Mouse (Mus musculus) retina, adult 2 months (tissue): ENCODE measurements around the gene Commd6.

Experiments used
- DNase-seq: peaks from one replicate; pipeline ENCODE4 v3.0.0-alpha.2; 2012; ENCODE audit warnings: low read depth, low spot score

Commd6 gene

GRCm38 (mm10) chr14:101640153-101640843, at the start of gene Commd6:
Commd6 (minus strand) TSS chr14:101640686.
- DNase-seq = peak; percentile 78

- DNase-seq = no peak
Measured at GRCm38 (mm10) chr14:101688406-101688805, 47.9 kb upstream of the Commd6 start.

- DNase-seq = no peak
Measured at GRCm38 (mm10) chr14:101687696-101688095, 47.2 kb upstream of the Commd6 start.

GRCm38 (mm10) chr14:101672226-101672625, 31.7 kb upstream of the Commd6 start:
- DNase-seq = no peak

- DNase-seq = no peak
Measured at GRCm38 (mm10) chr14:101668626-101669025, 28.1 kb upstream of the Commd6 start.

GRCm38 (mm10) chr14:101666536-101666935, 26.1 kb upstream of the Commd6 start:
- DNase-seq = no peak

GRCm38 (mm10) chr14:101666056-101666455, 25.6 kb upstream of the Commd6 start:
- no peak for DNase-seq

GRCm38 (mm10) chr14:101664274-101664673, 23.8 kb upstream of the Commd6 start:
- DNase-seq = no peak

GRCm38 (mm10) chr14:101661654-101662412, 21.3 kb upstream of the Commd6 start:
- DNase-seq = no peak

GRCm38 (mm10) chr14:101656307-101656706, 15.8 kb upstream of the Commd6 start:
- DNase-seq = no peak

- no peak for DNase-seq
Measured at GRCm38 (mm10) chr14:101654526-101654909, 14.0 kb upstream of the Commd6 start.

GRCm38 (mm10) chr14:101653581-101654525, 13.4 kb upstream of the Commd6 start, which contains the start of gene Uchl3:
Uchl3 (plus strand) TSS chr14:101653967.
- DNase-seq = peak; percentile 92

- DNase-seq = no peak
Measured at GRCm38 (mm10) chr14:101652571-101652970, 12.1 kb upstream of the Commd6 start.

GRCm38 (mm10) chr14:101650551-101650950, 10.1 kb upstream of the Commd6 start:
- no peak for DNase-seq

- no peak for DNase-seq
Measured at GRCm38 (mm10) chr14:101644948-101645347, 4.5 kb upstream of the Commd6 start.

- no peak for DNase-seq
Measured at GRCm38 (mm10) chr14:101637381-101637780, 3.1 kb downstream of the Commd6 start.

- DNase-seq = no peak
Measured at GRCm38 (mm10) chr14:101635765-101636164, 4.7 kb downstream of the Commd6 start.

- DNase-seq = no peak
Measured at GRCm38 (mm10) chr14:101630548-101630947, 9.9 kb downstream of the Commd6 start.

- DNase-seq = no peak
Measured at GRCm38 (mm10) chr14:101617680-101618079, 22.8 kb downstream of the Commd6 start.

GRCm38 (mm10) chr14:101616178-101616577, 24.3 kb downstream of the Commd6 start:
- no peak for DNase-seq

- DNase-seq = no peak
Measured at GRCm38 (mm10) chr14:101613206-101613605, 27.3 kb downstream of the Commd6 start.

- DNase-seq = no peak
Measured at GRCm38 (mm10) chr14:101610701-101611100, 29.8 kb downstream of the Commd6 start.
